Mouse (Mus musculus): Measurements from ENCODE around the gene B020004J07Rik. TPM values are rescaled to one million over a fixed set of nuclear protein-coding genes. Genes with fewer than 3 reads are reported as not detected.

B020004J07Rik gene
- not detected in 2 replicates for polyA plus RNA-seq (2012; rRNA removed)

GRCm38 (mm10) chr4:101843923-101844322 is at the start of gene B020004J07Rik:
B020004J07Rik (minus strand) TSS chr4:101844023.

Other genes starting within 250 kb of the B020004J07Rik start
- gene Leprot, start 196.3 kb downstream of the B020004J07Rik start, polyA plus RNA-seq (2012; rRNA removed): 92.4 and 92.7 TPM in 2 replicates
- gene Lepr, start 126.6 kb downstream of the B020004J07Rik start, polyA plus RNA-seq (2012; rRNA removed): 2.3 and 2.8 TPM in 2 replicates
- not detected in 2 replicates for gene C130073F10Rik, start 49.8 kb upstream of the B020004J07Rik start, polyA plus RNA-seq (2012; rRNA removed)
- gene Gm12800, start 65.1 kb upstream of the B020004J07Rik start, polyA plus RNA-seq (2012; rRNA removed): not detected in 2 replicates
- not detected in 2 replicates for gene Gm12794, start 96.4 kb upstream of the B020004J07Rik start, polyA plus RNA-seq (2012; rRNA removed)
- gene Gm12790, start 137.0 kb upstream of the B020004J07Rik start, polyA plus RNA-seq (2012; rRNA removed): not detected in 2 replicates
- not detected in 2 replicates for gene Gm12789, start 142.6 kb upstream of the B020004J07Rik start, polyA plus RNA-seq (2012; rRNA removed)
- 46.3 and 46.5 TPM in 2 replicates for gene Pde4b, start 243.5 kb upstream of the B020004J07Rik start, polyA plus RNA-seq (2012; rRNA removed)